12 mouse cellular contexts compared by ENCODE assay signal in genomic region chr9:104355521-104356270, GRCm38 (mm10). TPM values are rescaled to one million over a fixed set of nuclear protein-coding genes. Genes with fewer than 3 reads are reported as not detected.
DNase-seq lines count a peak whose midpoint lies in the region; ATAC-seq and TF ChIP-seq lines count a peak whose summit lies in the region.
"Had no signal": no experiment of that assay in that cellular context is flagged by ENCODE, and none has a peak within 500 bp of the region (broad histone marks: within the 10 kb centered on the region; RNA-seq: fewer than 3 reads in every experiment).

No protein-coding gene starts in this region.

- peak; percentile 47; the same call in 1 of the 2 replicates for ATAC-seq in liver, embryonic 14.5 days (ENCODE audit: insufficient read depth)

- no peaks in the 10 kb centered on the region for H3K27me3 ChIP-seq in liver, embryonic 14.5 days (ENCODE audit: control insufficient read depth, insufficient read depth, low read length)
- H3K27me3 ChIP-seq: CH12.LX had no signal

- H3K4me1 ChIP-seq in liver, embryonic 14.5 days (replicated peaks; ENCODE audit: control insufficient read depth in 2 of 2, insufficient read depth in 2 of 2, low read length in 1 of 2), result no peaks in the 10 kb centered on the region
- H3K4me1 ChIP-seq: limb, embryonic 10.5 days had no signal

- 0 out of 2 replicates have a peak, but pooled peaks have one; percentile 23 for TF ChIP-seq EP300 in liver, embryonic 14.5 days (IDR thresholded peaks at IDR 0.05; ENCODE audit: low read depth)

- no peak for TF ChIP-seq CTCF in liver, embryonic 14.5 days (IDR thresholded peaks at IDR 0.05; ENCODE audit: low read depth)

- 68% methylated on average over 8 of the region's 8 CpGs for WGBS in liver, embryonic 14.5 days (ENCODE audit: insufficient replicate concordance)

- no peak overlapping the region for H3K4me2 ChIP-seq in liver, embryonic 14.5 days (ENCODE audit: low read depth)

- no peak overlapping the region for H3K27ac ChIP-seq in liver, embryonic 14.5 days
- H3K27ac ChIP-seq: limb, embryonic 10.5 days had no signal

- no peaks in the 10 kb centered on the region for H3K9me3 ChIP-seq in liver, embryonic 14.5 days (ENCODE audit: control insufficient read depth, low read length)
- H3K9me3 ChIP-seq: limb, embryonic 10.5 days had no signal

- DNase-seq in retina, embryonic 14.5 days (ENCODE audit: low spot score), result peak; percentile 33
- DNase-seq in retina, postnatal 1 day, result no peak
- peak; percentile 36 to 46 for DNase-seq in kidney, adult 8-10 months
- DNase-seq in liver, embryonic 14.5 days (ENCODE audit: low read depth in 3 of 3, low spot score in 3 of 3), result no peak
- DNase-seq in cerebellum, postnatal 36 days, result no peak
- DNase-seq in left cerebral cortex, postnatal 25 days (ENCODE audit: low spot score in 2 of 2), result no peak
- DNase-seq in ovary, adult 18-20 months (ENCODE audit: low spot score), result no peak
- DNase-seq: adrenal gland, adult 2 months; heart, postnatal 36 days; thymus, postnatal 36 days had no signal

- H3K36me3 ChIP-seq in liver, embryonic 14.5 days (replicated peaks; ENCODE audit: control insufficient read depth, insufficient read depth, low read depth), result no peaks in the 10 kb centered on the region
- H3K36me3 ChIP-seq: limb, embryonic 10.5 days had no signal

- H3K4me3 ChIP-seq in liver, embryonic 14.5 days (ENCODE audit: insufficient read depth in 1 of 2, low read depth in 2 of 2, low read length in 2 of 2), result no peak overlapping the region
- H3K4me3 ChIP-seq: limb, embryonic 10.5 days had no signal

- H3K9ac ChIP-seq in liver, embryonic 14.5 days (replicated peaks), result no peak overlapping the region

- intact Hi-C loops in left cerebral cortex, postnatal 25 days (cut with DNase I), result no loop called here

RNA-seq across cellular contexts. Expression of gene Acpp, which starts 18.1 kb away (rescaled TPM):
- polyA plus RNA-seq in liver, embryonic 14.5 days (2012; rRNA removed), result 0.13 and 0.17 TPM in 2 replicates
- polyA plus RNA-seq in liver, embryonic 14.5 days (2014; fragmentation: Nextera tagmentation; extraction: Ambion mirVana), result 0.13 and 0.20 TPM in 2 replicates
- under 1 TPM; 0.14 to 0.16 TPM for total RNA-seq in left cerebral cortex, postnatal 25 days (2021)

Comparison
In these comparisons a context has a peak if more than half of its experiments do, and no peak if none do; other contexts are left out.
1. DNase-seq: peak in retina, embryonic 14.5 days (single experiment) and kidney, adult 8-10 months (2 of 2); none in retina, postnatal 1 day (single experiment), liver, embryonic 14.5 days (0 of 3), cerebellum, postnatal 36 days (0 of 2), left cerebral cortex, postnatal 25 days (0 of 2) and ovary, adult 18-20 months (single experiment).